Mouse (Mus musculus) cerebellum, adult 11 months (tissue): Measurements from ENCODE around the gene Ptprm.
A peak's percentile ranks its signal among the peaks of the same experiment; 100 is the strongest.
"Not testable (repeated sequence)": the region's sequence is repeated elsewhere in the genome, so short reads cannot be mapped to it uniquely, and the experiment has no call there.

ENCODE experiments used
- DNase-seq: peaks from one replicate; pipeline ENCODE4 v3.0.0; 2022

Ptprm gene

GRCm38 (mm10) chr17:66858757-66859156 is 495.5 kb downstream of the Ptprm start:
- DNase-seq = no peak

- DNase-seq = no peak
These were observed 501.8 kb downstream of the Ptprm start for GRCm38 (mm10) chr17:66852496-66852895.

GRCm38 (mm10) chr17:66847011-66847410 is 507.2 kb downstream of the Ptprm start:
- not testable (repeated sequence) for DNase-seq

GRCm38 (mm10) chr17:66822347-66822746 is 531.9 kb downstream of the Ptprm start:
- no peak for DNase-seq

- no peak for DNase-seq
These were observed 536.9 kb downstream of the Ptprm start for GRCm38 (mm10) chr17:66817380-66817779.

GRCm38 (mm10) chr17:66815921-66816320 is 538.3 kb downstream of the Ptprm start:
- peak; percentile 1 for DNase-seq

- no peak for DNase-seq
These were observed 540.5 kb downstream of the Ptprm start for GRCm38 (mm10) chr17:66813786-66814185.

- DNase-seq = no peak
These were observed 540.9 kb downstream of the Ptprm start for GRCm38 (mm10) chr17:66813346-66813745.

GRCm38 (mm10) chr17:66809786-66810185 is 544.5 kb downstream of the Ptprm start:
- DNase-seq = no peak

GRCm38 (mm10) chr17:66808186-66808585 is 546.1 kb downstream of the Ptprm start:
- no peak for DNase-seq

- DNase-seq = no peak
These were observed 552.2 kb downstream of the Ptprm start for GRCm38 (mm10) chr17:66801831-66802687.

- no peak for DNase-seq
These were observed 554.0 kb downstream of the Ptprm start for GRCm38 (mm10) chr17:66800231-66800630.

- DNase-seq = no peak
These were observed 568.1 kb downstream of the Ptprm start for GRCm38 (mm10) chr17:66786166-66786565.

GRCm38 (mm10) chr17:66785586-66785985 is 568.7 kb downstream of the Ptprm start:
- no peak for DNase-seq

- no peak for DNase-seq
These were observed 570.7 kb downstream of the Ptprm start for GRCm38 (mm10) chr17:66783601-66784000.

- DNase-seq = no peak
These were observed 571.2 kb downstream of the Ptprm start for GRCm38 (mm10) chr17:66783075-66783492.

GRCm38 (mm10) chr17:66781910-66782309 is 572.3 kb downstream of the Ptprm start:
- DNase-seq = no peak

- DNase-seq = no peak
These were observed 575.2 kb downstream of the Ptprm start for GRCm38 (mm10) chr17:66779026-66779425.

GRCm38 (mm10) chr17:66769365-66770363 is 584.6 kb downstream of the Ptprm start:
- DNase-seq = no peak

GRCm38 (mm10) chr17:66768689-66769275 is 585.5 kb downstream of the Ptprm start:
- DNase-seq = no peak

- no peak for DNase-seq
These were observed 588.1 kb downstream of the Ptprm start for GRCm38 (mm10) chr17:66766166-66766565.

GRCm38 (mm10) chr17:66764435-66764834 is 589.8 kb downstream of the Ptprm start:
- no peak for DNase-seq

- no peak for DNase-seq
These were observed 591.5 kb downstream of the Ptprm start for GRCm38 (mm10) chr17:66762716-66763115.
